Mouse (Mus musculus) G1E (cell line): ENCODE measurements around the gene Iqgap1.

Experiments used
- CTCF ChIP-seq: IDR thresholded peaks from 2 replicates; pipeline ENCODE4 v1.5.1; 2012; ENCODE audit warnings: low read depth, low read length, inconsistent platforms, mixed read lengths
- GATA1 ChIP-seq: IDR thresholded peaks from 2 replicates; pipeline ENCODE4 v1.6.1; 2012; ENCODE audit warnings: borderline replicate concordance, low read length, inconsistent platforms, mixed read lengths
- GATA2 ChIP-seq: IDR thresholded peaks from 2 replicates; pipeline ENCODE4 v1.6.1; 2012; ENCODE audit warnings: low read depth, low read length, inconsistent platforms, borderline replicate concordance
- POLR2AphosphoS5 ChIP-seq: IDR thresholded peaks from 2 replicates; pipeline ENCODE4 v1.6.1; 2012; ENCODE audit warnings: low read depth, low read length, inconsistent platforms; ENCODE audit not compliant: insufficient replicate concordance
- TAL1 ChIP-seq: conservative IDR thresholded peaks from 2 replicates; pipeline ENCODE4 v1.6.1; 2012; ENCODE audit warnings: low read depth, low read length, inconsistent platforms, mixed read lengths

DNA sequence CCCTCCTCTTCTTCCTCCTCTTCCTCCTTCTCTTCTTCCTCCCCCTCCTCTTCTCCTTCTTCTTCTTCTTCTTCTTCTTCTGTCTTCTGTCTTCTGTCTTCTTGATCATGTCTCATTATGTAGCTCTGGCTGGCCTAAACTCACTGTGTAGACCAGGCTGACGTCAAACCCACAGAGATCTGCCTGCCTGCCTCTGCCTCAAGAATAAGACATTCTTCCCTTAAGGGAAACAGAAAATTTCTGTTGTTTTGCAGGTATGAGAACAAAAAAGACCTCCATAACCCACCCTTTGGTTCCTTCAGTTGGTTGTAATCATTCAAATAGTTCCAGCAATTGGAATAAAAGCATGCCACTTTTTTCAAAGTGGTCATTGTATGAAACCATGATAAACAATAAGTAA, 38.4 kb upstream of the Iqgap1 start:
- TF ChIP-seq CTCF (no peak), GATA1 (no peak), TAL1 (no peak), POLR2AphosphoS5 (no peak), GATA2 (no peak)
